Mouse (Mus musculus) WW6 (cell line): ENCODE data around the gene Aes.
A peak's percentile ranks its signal among the peaks of the same experiment; 100 is the strongest.

Experiments used
- DNase-seq: peaks from one replicate; pipeline ENCODE4 v3.0.0-alpha.2; 2013; ENCODE audit warnings: low read depth, low spot score

Gene Aes

DNA sequence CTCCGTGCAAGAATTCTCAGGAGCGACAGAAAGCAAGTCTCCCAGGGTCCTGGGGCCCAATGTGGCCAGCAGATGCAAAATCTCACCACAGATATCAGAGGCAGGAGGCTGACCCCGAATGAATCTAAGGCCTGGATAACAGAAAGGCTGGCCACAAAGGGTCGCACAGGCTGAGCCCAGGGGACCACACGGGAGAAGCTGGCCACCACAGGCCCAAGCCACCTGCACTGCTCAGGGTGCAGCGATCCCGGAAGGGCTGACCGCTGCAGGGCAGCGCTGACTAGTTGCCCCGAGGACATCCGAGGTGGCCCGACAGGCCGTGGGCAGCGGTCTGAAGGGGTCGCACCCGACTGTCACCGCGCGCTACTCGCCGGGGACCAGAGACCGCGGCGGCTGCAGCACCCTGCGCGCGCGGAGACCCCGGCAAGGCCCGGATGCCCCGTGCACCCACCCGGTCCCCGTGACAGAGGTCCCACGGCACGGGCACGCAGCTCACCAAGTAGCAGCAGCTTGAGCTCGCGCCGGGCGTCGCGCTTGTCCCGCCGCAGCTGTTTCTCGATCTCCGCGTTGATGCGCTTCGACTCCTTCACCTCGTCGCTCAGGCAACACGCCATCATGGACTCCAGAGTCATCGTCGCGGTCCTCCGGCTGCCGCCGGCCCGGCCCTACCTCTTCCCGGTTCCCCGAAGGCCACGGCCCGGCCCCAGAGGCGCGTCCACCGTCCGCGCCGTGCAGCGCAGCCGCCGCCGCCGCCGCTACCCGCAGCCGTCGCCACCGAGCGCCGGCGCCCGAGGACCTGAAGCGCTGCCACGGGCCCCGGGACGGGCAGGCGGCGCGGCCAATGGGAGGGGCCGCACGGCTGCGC, 14.8 kb upstream of the Aes start:
- DNase-seq, result no peak

DNA sequence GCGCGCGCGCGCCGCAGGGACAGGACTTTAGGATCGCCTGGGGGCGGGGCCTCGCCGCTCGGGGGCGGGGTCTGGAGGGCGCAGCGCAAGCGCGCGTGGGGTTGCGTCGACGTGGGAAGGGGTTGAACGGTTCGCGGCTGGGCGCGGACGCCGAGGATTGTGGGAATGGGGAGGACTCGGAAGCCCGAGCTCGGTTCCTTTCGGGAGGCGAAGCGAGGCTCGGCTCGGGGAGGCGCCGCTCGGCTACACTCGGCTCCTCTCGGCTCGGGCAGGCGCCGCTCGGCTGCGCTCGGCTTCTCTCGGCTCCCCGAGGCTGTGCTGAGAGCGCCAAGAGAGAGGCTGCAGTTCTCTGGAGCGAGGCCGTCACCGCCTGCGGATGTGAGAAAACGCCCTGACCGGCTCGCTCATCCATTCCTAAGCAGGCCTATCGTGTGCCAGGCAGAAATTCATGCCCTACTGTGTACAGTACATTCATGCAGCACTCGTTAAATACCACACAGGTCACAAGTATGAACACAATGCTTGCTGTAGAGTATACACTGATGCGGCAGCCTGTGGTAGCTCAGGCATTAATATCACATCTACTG, 14.0 kb upstream of the Aes start, which contains the start of gene Gna11:
TSS of gene Gna11 (minus strand) at position 30 of the 587 bp plus-strand sequence.
- peak; percentile 74 for DNase-seq

DNA sequence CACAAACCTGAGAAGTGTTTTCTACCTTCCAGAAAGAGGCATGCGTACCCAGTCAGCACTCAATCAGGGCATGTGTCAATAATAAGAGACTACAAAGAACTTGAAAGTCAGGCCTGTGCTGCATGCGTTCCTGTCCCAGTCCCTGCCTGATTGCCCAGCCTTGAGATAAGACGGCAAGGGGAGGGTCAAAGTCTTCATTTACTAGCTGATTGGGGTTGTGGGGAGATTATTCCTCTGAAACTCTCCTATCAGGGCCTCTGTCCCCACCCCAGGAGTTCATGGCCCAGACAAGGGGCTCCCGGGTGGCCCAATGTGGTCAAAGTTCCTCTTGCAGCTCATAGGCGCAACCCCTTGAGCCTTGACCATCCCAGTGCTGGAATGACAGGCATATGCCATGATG, 13.0 kb upstream of the Aes start:
- no peak for DNase-seq

DNA sequence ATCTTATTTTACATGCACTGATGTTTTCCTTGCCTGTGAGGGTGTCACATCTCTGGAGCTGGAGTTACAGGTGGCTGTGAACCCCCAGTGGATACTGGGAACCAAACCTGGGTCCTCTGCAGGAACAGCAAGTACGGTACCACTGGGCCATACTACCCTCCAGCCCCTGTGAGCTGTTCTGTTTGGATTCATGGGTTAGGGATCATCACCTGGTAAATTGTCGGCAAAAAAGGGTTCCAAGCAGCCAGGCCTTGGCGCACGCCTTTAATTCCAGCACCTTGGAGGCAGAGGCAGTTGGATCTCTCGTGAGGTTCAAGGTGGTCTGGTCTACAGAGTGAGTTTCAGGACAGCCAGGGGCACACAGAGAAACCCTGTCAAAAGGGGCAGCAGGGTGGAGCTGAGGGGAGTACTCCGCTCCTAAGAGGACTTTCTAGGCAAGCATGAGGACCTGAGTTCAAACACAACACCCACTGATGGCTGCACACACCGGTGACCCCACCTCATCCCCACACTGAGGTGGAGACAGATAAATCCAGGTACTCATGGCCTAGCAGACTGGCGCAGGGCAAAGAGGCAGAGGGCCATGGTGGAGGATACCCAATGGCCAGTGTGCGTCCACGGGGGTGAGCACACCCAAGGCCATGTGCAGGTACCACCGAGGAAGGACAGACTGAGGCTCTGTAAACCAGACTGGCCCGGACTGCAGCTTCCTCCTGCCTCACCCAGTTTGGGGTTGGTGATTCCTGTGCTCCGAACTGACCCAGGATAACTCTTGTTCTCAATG, 12.3 kb upstream of the Aes start:
- no peak for DNase-seq

DNA sequence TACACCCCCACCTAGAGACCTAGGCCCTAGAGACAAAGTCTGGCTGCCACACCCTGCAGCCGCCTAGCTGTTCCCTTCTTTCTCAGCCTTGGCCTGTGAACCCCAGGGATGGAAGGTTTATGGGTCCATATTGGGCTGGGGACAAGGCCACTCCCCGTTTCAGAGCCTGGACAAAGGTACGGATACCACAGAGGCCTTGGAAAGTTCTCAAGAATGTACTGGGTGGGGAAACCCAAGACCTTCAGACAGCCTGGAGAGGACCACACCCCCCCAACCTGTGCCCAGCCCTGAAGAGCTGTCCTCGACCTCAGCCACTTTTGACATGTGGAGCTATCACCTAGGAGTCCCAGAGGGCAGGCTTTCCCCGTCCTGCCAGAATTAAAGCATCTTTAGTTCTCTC, 10.3 kb upstream of the Aes start:
- DNase-seq, result no peak

DNA sequence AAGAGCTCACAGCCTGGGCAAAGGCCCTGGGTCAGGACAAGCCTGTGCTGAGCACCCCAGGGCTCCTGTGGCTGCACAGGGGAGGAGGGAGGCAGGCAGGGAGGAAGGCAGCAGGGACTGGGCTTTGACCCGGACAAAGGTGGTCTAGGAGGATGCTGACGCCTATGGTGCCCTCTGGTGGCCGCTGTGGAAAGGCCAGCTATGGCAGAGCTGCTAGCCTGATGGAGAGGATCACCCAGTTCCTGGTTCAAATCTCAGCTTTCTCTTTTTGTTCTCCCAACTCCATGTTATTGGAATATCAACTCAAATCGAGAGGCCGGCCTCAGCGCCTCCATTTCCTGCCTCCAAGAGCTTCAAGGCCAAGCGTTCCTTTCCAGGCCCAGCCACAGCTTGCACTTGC, 9.0 kb upstream of the Aes start:
- no peak for DNase-seq

DNA sequence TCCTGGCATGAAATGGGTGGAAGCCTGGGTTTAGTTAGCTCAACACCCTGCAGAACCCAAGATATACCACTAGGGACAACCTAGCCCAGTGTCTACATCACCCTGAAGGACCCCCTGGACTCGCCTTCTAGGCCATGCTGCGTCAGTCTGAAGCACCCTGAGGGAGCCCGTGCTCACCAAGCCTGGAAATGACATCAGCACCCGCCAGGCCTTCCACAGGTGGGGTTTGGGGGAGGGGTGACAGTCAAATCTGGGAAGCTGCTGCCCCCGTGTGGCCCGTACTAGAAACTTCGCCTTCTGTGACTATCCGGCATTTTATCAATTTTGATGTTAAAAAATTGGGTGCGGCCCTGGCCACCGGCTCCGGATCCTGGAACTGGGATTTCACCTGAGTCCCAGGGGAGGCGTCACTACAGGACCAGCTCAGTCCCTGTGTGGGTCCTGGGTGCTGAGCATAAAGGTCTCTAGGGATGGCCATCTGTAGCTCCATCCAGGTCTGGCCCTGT, 7.6 kb upstream of the Aes start:
- DNase-seq, result no peak

DNA sequence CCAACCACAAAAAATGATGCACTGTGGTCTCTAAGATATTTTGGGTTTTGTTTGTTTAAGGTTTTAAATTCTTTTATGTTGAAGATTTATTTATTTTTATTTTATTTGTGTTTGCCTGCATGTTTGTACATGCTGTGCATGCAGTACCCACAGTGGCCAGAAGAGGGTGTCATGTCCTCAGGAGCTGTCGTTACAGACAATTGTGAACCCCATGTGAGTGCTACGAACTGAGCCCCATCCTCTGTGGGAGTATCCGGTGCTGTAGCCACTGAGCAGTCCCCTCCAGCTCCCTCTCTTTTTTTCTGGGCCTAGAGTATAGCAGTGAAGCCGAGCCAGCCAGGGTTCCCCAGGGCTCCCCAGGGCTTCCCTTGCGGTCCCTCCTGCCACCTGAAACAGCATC, 6.1 kb upstream of the Aes start:
- DNase-seq, result no peak

DNA sequence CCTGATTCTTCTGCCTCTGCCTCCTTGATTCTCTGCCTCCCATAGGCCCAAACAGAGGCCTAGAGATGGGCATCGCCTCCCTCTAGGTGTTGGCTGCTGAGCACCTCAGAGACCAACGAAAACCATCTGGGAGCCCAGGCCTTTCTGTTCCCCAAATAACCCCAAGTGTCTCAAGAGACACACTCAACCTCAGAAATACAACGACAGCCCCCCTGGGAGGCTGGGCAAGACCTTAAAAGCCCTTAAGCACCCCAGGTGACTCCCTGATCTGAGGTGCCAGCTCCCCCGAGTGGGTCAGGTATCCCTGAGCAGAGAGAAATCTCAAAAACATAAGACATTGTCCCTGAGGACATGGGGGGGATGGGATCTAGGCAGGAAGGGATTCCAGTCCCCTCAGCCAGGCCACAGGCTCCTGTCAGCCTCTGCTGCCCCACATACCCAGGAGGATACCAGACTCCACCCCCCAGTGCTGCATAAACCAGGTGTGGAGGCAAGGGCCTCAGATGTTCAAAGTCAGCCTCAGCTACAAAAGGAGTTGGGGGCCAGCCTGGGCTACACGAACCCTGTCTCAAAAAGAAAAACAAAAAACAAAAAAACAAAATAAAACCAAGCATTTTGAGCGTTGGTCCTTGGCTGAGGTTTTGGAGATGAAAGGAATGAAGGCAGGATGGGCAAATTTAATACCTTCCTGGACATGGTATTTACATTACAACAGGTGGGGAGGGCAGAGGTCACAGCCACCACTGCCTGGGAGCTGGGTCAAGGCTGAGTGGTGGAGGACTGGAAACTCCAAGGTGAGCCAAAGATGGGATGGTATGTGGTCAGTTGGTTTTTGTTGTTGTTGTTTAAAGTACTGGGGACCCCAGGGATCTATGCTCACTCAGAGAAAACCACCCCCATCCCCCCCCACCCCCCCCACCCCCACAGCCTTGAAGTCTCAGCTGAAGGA, 5.2 kb upstream of the Aes start:
- no peak for DNase-seq

DNA sequence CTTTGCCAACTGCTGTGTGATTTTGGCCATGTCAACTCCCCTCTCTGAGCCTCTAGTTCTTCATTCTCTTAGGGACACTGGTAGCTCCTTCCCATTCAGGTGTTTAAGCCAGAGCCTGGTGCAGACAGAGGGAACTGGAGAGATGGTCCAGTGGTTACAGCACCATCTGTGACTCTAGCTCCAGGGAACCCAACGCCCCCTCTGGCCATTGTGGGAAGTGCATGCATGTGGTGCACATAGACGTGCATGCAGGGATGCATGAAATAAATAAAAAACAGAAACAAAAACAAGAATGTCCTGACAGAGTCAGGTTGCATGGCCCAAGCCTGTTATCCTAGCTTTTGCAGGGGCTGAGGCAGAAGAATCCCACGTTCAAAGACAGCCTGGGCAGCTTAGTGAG, 3.0 kb upstream of the Aes start:
- no peak for DNase-seq

DNA sequence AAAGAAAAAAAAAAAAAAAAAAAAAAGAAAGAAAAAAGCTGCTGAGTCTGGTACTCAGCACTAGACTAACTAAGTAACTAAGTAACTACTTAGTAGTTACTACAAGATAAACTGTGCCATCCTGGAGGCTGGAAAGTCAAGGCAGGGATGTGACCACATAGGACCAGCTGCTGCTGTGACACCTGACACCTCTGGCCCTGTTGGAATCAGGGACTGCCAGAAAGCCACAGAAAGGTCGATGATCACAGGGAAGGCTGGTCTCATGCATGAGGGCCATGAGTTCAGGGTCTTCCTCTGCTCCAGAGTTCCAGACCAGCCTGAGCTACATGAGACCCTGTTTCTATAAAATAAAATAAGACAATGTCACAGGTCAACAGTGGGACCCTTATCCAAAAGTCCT, 1.8 kb upstream of the Aes start:
- DNase-seq, result no peak

DNA sequence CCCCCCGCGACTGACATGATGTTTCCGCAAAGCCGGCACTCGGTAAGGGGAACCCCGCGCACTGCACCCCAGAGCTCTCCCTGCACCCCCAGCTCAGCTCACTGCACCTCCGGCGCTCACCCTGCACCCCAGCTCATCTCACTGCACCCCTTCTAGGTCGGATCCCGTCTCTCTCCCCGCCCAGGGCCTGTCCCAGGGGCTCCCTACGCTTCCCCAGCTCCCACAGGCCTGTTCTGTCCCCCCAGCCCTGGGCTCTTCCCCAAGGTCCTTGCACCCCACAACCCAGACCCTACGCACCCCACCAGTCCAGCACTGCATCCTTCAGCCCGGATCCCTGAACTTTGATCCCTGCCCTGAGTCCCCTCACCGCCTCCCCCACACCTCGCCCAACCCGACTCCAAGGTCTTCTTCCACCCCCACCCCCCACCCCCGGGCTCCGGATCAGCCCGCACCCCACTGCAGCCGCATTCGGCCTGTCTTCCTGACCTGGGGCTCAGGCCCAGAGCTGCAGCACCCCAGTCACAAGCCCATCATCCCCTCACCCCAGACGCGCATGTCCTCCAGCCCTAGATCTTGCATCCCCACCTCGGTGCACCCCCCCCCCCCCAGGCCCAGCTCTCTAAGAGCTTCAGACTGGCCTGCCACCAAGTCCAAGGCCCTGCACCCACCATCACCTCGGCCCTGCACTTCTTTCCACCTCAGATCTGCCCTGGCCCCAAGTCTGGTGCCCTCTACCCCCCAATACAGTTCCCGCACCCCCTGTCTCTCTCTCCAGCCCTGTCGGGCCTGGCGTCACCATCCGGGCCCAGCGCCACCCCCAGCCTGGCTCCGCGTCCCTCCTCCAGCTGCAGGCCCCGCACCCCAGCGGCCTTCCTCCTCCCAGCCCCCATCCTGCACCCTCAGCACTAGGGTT, 595 bp downstream of the Aes start:
- DNase-seq, result no peak

DNA sequence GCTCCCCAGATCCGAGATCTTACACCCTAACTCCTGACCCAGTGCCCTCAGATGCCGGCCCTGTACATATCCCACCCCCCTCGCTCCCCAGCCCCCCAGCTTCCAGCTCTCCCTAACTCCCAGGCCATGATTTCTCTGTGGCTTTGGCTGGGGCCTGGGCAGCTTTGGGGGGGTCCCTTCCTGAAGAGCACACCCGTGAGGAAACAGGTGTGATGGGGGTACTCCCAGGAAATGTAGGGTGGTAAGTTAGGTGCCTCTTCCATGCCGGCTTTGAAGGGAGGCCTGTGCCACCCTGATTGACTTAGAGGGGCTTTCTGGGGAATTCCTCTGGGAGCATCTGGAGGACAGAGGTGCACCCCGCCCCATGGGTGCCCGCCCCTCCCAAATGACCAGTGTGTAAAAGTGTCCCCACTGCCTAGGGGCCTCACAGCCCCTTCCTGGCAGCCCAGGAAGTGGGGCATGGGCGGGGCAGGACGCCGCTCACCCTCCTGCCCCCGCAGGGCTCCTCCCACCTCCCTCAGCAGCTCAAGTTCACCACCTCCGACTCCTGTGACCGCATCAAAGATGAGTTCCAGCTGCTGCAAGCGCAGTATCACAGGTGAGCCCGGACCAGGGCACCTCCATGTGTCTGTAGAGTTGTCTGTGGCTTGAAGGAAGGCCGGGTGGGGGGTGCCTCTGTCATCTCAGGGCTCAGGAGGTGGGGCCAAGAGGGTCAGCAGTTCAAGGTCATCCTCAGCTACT, 1.6 kb downstream of the Aes start:
- no peak for DNase-seq

DNA sequence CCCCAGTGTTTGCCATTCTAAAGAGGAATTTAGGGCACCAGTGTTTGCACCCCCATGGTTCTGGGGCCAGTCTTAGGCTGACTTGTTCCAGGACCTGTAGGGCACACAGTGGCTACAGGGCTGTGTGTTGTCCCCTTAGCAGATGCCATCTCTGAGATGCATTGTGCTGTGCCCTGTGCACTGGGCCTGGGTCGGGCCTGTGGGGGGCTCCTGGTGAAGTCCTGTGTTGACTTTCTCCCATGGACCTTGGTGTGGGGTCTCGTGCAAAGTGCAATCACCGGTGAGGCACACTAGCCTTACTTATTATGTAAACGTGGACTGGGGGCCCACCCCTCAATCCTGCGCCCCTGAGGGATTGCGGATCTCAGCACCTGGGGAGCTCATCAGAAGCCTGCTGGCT, 3.1 kb downstream of the Aes start:
- DNase-seq, result no peak

DNA sequence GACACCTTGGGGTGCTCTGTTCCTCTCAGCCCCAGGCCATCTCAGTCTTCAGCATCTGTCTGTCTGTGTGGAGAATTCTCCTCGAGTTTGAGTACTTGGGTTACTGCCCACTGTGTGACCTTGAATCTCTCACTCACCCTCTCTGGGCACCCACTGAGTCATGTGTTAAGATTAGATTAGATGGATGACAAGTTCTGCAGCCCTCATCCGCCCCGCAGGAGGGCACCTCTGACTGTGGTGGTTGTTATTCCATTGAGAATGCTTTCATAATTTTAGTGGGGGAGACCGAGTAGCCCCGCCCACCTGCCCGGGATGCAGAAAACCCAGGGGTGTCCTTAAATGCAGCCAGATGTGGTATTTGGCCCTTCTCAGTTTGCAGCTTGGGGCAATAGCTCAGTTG, 4.2 kb downstream of the Aes start:
- no peak for DNase-seq

DNA sequence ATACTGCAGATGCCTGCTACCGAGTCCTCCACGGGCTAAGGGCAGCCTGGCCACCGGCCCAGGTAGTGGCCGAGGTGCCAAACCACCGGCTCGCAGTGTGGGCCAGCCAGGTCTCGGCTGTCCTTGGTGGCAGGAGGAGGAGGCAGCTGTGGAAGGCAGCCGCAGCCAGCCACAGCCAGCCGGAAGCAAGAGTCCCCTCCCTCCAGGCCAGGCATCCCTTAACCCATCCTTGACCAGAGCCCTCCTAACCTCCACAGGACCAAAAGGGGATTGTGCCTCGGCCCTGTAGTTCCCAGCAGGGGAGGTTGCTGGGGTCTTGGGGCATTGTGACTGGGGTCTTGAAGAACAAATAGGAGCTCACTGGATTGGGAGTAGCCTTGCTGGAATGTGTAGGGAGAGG, 4.9 kb downstream of the Aes start:
- no peak for DNase-seq

DNA sequence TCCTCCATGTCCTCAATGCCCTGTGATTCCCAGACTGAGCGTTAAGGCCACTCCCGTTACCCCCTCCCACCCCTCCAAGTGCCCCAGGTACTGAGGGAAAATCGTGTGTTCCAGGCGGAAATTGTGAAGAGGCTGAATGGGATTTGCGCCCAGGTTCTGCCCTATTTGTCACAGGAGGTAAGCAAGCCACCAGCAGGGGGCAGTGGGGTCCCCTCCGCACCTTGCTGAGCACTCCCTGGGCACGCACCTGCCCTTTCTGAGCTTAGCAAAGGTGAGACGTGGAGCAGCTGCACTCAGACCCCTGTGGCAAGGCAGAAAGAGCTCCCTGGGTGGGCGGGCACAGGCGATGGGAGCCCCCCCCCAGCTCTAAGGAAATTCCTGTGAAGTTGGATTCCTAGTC, 5.4 kb downstream of the Aes start:
- peak; percentile 71 for DNase-seq

DNA sequence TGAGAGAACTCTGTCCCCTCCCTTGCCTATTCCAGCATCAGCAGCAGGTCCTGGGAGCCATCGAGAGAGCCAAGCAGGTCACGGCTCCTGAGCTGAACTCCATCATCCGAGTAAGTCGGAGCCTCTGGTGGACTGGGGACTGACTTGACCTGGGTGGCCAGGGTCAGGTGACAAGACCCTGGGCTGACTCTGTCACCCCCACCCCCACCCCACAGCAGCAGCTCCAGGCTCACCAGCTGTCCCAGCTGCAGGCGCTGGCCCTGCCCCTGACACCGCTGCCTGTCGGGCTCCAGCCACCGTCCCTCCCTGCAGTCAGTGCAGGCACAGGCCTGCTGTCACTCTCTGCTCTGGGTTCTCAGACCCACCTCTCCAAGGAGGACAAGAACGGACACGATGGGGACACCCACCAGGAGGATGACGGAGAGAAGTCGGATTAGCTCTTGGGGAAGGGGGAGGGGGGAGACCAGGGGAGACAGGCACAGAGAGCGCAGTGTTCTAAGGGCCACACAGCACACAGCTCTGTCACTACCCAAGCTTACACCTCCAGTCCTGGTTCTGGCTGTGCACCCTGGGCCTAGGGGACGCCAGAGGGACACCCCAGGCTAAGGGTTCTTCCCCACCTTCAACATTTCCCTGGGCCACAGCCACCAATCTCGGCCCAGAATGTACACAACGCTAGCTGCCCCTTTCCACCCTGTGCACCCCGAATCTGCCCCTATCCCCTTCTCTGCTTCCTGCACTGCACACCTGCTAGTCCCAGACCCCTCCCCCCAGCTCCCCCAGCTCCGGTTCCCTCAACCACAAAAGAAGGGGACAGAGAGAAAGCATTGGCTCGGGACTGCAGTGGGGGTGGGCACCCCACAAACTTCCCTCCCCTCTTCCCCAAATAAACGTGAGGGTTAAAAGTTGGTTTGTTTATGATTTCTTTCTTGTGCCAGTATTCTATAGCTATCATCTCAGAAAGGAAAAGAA, 6.3 kb downstream of the Aes start:
- no peak for DNase-seq
